8 mouse cellular contexts compared by ENCODE assay signal in genomic region chr4:118516699-118517496, GRCm38 (mm10). TPM values are rescaled to one million over a fixed set of nuclear protein-coding genes. Genes with fewer than 3 reads are reported as not detected.
DNase-seq lines count a peak whose midpoint lies in the region; ATAC-seq and TF ChIP-seq lines count a peak whose summit lies in the region.

No protein-coding gene starts in this region.

- H3K27ac ChIP-seq in embryonic facial prominence, embryonic 10.5 days (replicated peaks): peak overlapping the region; percentile 35
- H3K27ac ChIP-seq in hindbrain, postnatal 0 days: no peak overlapping the region
- H3K27ac ChIP-seq in lung, embryonic 14.5 days (ENCODE audit: low read depth): no peak overlapping the region

- 0 out of 2 replicates have a peak overlapping the region, but pooled peaks have one; percentile 2 for H3K4me3 ChIP-seq in embryonic facial prominence, embryonic 10.5 days
- H3K4me3 ChIP-seq in hindbrain, postnatal 0 days (ENCODE audit: low read length): no peak overlapping the region
- no peak overlapping the region for H3K4me3 ChIP-seq in lung, embryonic 14.5 days (ENCODE audit: low read depth, low read length)

- ATAC-seq in hindbrain, postnatal 0 days: peak; percentile 27; the same call in 1 of the 2 replicates
- ATAC-seq in lung, embryonic 14.5 days (ENCODE audit: insufficient read depth): no peak

- TF ChIP-seq CTCF in hindbrain, postnatal 0 days (IDR thresholded peaks at IDR 0.05; ENCODE audit: low read depth): no peak
- no peak for TF ChIP-seq CTCF in lung, embryonic 14.5 days (IDR thresholded peaks at IDR 0.05; ENCODE audit: low read depth)

- 12% methylated on average over 20 of the region's 20 CpGs for WGBS in embryonic facial prominence, embryonic 10.5 days
- 32% methylated on average over 20 of the region's 20 CpGs for WGBS in hindbrain, postnatal 0 days
- WGBS in lung, embryonic 14.5 days: 5% methylated on average over 20 of the region's 20 CpGs

- H3K9ac ChIP-seq in hindbrain, postnatal 0 days (replicated peaks; ENCODE audit: low read length): no peak overlapping the region
- no peak overlapping the region for H3K9ac ChIP-seq in lung, embryonic 14.5 days

- no peaks in the 10 kb centered on the region for H3K36me3 ChIP-seq in embryonic facial prominence, embryonic 10.5 days (replicated peaks)
- no peaks in the 10 kb centered on the region for H3K36me3 ChIP-seq in hindbrain, postnatal 0 days (ENCODE audit: insufficient read depth, low read length)
- no peaks in the 10 kb centered on the region for H3K36me3 ChIP-seq in lung, embryonic 14.5 days (ENCODE audit: insufficient read depth)

- H3K27me3 ChIP-seq in embryonic facial prominence, embryonic 10.5 days (replicated peaks; ENCODE audit: low read depth, poor library complexity, severe bottlenecking): peaks cover 20% of the 10 kb centered on the region; the same call in 1 of the 2 replicates
- no peaks in the 10 kb centered on the region for H3K27me3 ChIP-seq in hindbrain, postnatal 0 days (ENCODE audit: insufficient read depth, low read length)
- peaks cover 4% of the 10 kb centered on the region; the same call in 1 of the 2 replicates for H3K27me3 ChIP-seq in lung, embryonic 14.5 days (ENCODE audit: insufficient read depth, low read length)

- H3K9me3 ChIP-seq in embryonic facial prominence, embryonic 10.5 days: no peaks in the 10 kb centered on the region
- no peaks in the 10 kb centered on the region for H3K9me3 ChIP-seq in hindbrain, postnatal 0 days (ENCODE audit: low read length)
- no peaks in the 10 kb centered on the region for H3K9me3 ChIP-seq in lung, embryonic 14.5 days (ENCODE audit: low read depth, low read length)

- H3K4me2 ChIP-seq in hindbrain, postnatal 0 days (ENCODE audit: low read depth, low read length): no peak overlapping the region
- H3K4me2 ChIP-seq in lung, embryonic 14.5 days: 0 out of 2 replicates have a peak overlapping the region, but pooled peaks have one; percentile 7

- H3K4me1 ChIP-seq in embryonic facial prominence, embryonic 10.5 days: peaks cover 25% of the 10 kb centered on the region
- peaks cover 5% of the 10 kb centered on the region; the same call in 1 of the 2 replicates for H3K4me1 ChIP-seq in hindbrain, postnatal 0 days (ENCODE audit: insufficient read depth, low read length)
- no peaks in the 10 kb centered on the region for H3K4me1 ChIP-seq in lung, embryonic 14.5 days (ENCODE audit: insufficient read depth)

- peak; percentile 27 to 34 for DNase-seq in adrenal gland, adult (ENCODE audit: inconsistent age in 2 of 2, low spot score in 1 of 2)
- DNase-seq in adrenal gland, postnatal 4 days (ENCODE audit: low spot score in 2 of 2): no peak
- DNase-seq in embryonic facial prominence, embryonic 10.5 days (ENCODE audit: low spot score): peak; percentile 60
- no peak for DNase-seq in hindbrain, postnatal 0 days (ENCODE audit: low spot score)
- no peak for DNase-seq in lung, embryonic 14.5 days
- DNase-seq in testis, postnatal 14 days (ENCODE audit: low spot score): peak; percentile 36
- DNase-seq in cerebellum, adult 8-10 months: no peak
- no peak for DNase-seq in c-Kit-positive CD71-positive TER-119-positive erythroid progenitor cells, embryonic 14.5 days (ENCODE audit: low spot score)

RNA-seq across cellular contexts. Expression of gene 2610528J11Rik, which starts 9.9 kb away (rescaled TPM):
- 1 to 10 TPM; 1.1 to 5.1 TPM for total RNA-seq in adrenal gland, postnatal 4 days (2021)
- polyA plus RNA-seq in embryonic facial prominence, embryonic 10.5 days (2016; fragmentation: Nextera tagmentation; extraction: Ambion mirVana): 3.9 TPM in 2 replicates
- not detected in 2 replicates for total RNA-seq in hindbrain, postnatal 0 days (2014; rRNA removed)
- not detected in 2 replicates for polyA plus RNA-seq in hindbrain, postnatal 0 days (2015; fragmentation: Nextera tagmentation; extraction: Ambion mirVana)
- 9.0 and 10.3 TPM in 2 replicates for polyA plus RNA-seq in lung, embryonic 14.5 days (2014; fragmentation: Nextera tagmentation; extraction: Ambion mirVana)

RNA-seq across cellular contexts. Expression of gene Tmem125, which starts 26.9 kb away (rescaled TPM):
- total RNA-seq in adrenal gland, postnatal 4 days (2021): 1 to 10 TPM; 1.2 to 1.9 TPM
- 0.79 and 1.1 TPM in 2 replicates for polyA plus RNA-seq in embryonic facial prominence, embryonic 10.5 days (2016; fragmentation: Nextera tagmentation; extraction: Ambion mirVana)
- 0.90 and 4.8 TPM in 2 replicates for total RNA-seq in hindbrain, postnatal 0 days (2014; rRNA removed)
- 0.64 and 0.83 TPM in 2 replicates for polyA plus RNA-seq in hindbrain, postnatal 0 days (2015; fragmentation: Nextera tagmentation; extraction: Ambion mirVana)
- 3.3 and 3.6 TPM in 2 replicates for polyA plus RNA-seq in lung, embryonic 14.5 days (2014; fragmentation: Nextera tagmentation; extraction: Ambion mirVana)

RNA-seq across cellular contexts. Expression of gene Tie1, which starts 27.0 kb away (rescaled TPM):
- 10 to 100 TPM; 55.6 to 56.8 TPM for total RNA-seq in adrenal gland, postnatal 4 days (2021)
- polyA plus RNA-seq in embryonic facial prominence, embryonic 10.5 days (2016; fragmentation: Nextera tagmentation; extraction: Ambion mirVana): 15.4 and 16.5 TPM in 2 replicates
- total RNA-seq in hindbrain, postnatal 0 days (2014; rRNA removed): 15.9 and 20.2 TPM in 2 replicates
- polyA plus RNA-seq in hindbrain, postnatal 0 days (2015; fragmentation: Nextera tagmentation; extraction: Ambion mirVana): 10.5 and 11.6 TPM in 2 replicates
- polyA plus RNA-seq in lung, embryonic 14.5 days (2014; fragmentation: Nextera tagmentation; extraction: Ambion mirVana): 52.7 and 54.2 TPM in 2 replicates

RNA-seq across cellular contexts. Expression of gene Mpl, which starts 59.6 kb away (rescaled TPM):
- total RNA-seq in adrenal gland, postnatal 4 days (2021): under 1 TPM; 0.17 to 0.54 TPM
- polyA plus RNA-seq in embryonic facial prominence, embryonic 10.5 days (2016; fragmentation: Nextera tagmentation; extraction: Ambion mirVana): 0.94 and 1.2 TPM in 2 replicates
- not detected in 2 replicates for total RNA-seq in hindbrain, postnatal 0 days (2014; rRNA removed)
- polyA plus RNA-seq in hindbrain, postnatal 0 days (2015; fragmentation: Nextera tagmentation; extraction: Ambion mirVana): 0.18 TPM in 1 of 2 replicates, not detected in the other
- 1.3 and 1.8 TPM in 2 replicates for polyA plus RNA-seq in lung, embryonic 14.5 days (2014; fragmentation: Nextera tagmentation; extraction: Ambion mirVana)

Comparison
In these comparisons a context has a peak if more than half of its experiments do, and no peak if none do; other contexts are left out.
1. DNase-seq: peak in adrenal gland, adult (2 of 2), embryonic facial prominence, embryonic 10.5 days (single experiment) and testis, postnatal 14 days (single experiment); none in adrenal gland, postnatal 4 days (0 of 2), hindbrain, postnatal 0 days (single experiment), lung, embryonic 14.5 days (single experiment), cerebellum, adult 8-10 months (single experiment) and c-Kit-positive CD71-positive TER-119-positive erythroid progenitor cells, embryonic 14.5 days (single experiment).